23 mouse cellular contexts compared by ENCODE assay signal in genomic region chr19:8763276-8763675, GRCm38 (mm10). TPM values are rescaled to one million over a fixed set of nuclear protein-coding genes. Genes with fewer than 3 reads are reported as not detected.
"Had no signal": no experiment of that assay in that cellular context is flagged by ENCODE, and none has a peak within 500 bp of the region (broad histone marks: within the 10 kb centered on the region; RNA-seq: fewer than 3 reads in every experiment).

No protein-coding gene starts in this region.

- H3K9me3 ChIP-seq: neural tube, embryonic 13.5 days; neural tube, embryonic 15.5 days; stomach, embryonic 15.5 days had no signal

- H3K9ac ChIP-seq: liver, embryonic 14.5 days; lung, embryonic 14.5 days; midbrain, embryonic 12.5 days; neural tube, embryonic 13.5 days; neural tube, embryonic 15.5 days; stomach, embryonic 15.5 days had no signal

- H3K4me3 ChIP-seq: midbrain, embryonic 10.5 days; midbrain, embryonic 12.5 days; neural tube, embryonic 13.5 days; neural tube, embryonic 15.5 days; stomach, embryonic 15.5 days had no signal

- DNase-seq: lung, adult 18-20 months; lung, embryonic 14.5 days; lung, postnatal 10 days; lung, postnatal 4 days; midbrain, embryonic 14.5 days; retina, postnatal 1 day; right cerebral cortex, adult 18-20 months; right cerebral cortex, postnatal 25 days; right cerebral cortex, postnatal 4 days; spleen, adult 18-20 months; thymus, adult 2 months; thymus, postnatal 25 days; thymus, postnatal 4 days had no signal

- H3K4me2 ChIP-seq: lung, embryonic 14.5 days; midbrain, embryonic 12.5 days; neural tube, embryonic 13.5 days; neural tube, embryonic 15.5 days; stomach, embryonic 15.5 days had no signal

- H3K27me3 ChIP-seq: midbrain, embryonic 12.5 days; neural tube, embryonic 13.5 days; neural tube, embryonic 15.5 days; stomach, embryonic 15.5 days had no signal

- H3K27ac ChIP-seq: liver, embryonic 14.5 days; midbrain, embryonic 10.5 days; midbrain, embryonic 12.5 days; neural tube, embryonic 13.5 days; neural tube, embryonic 15.5 days; stomach, embryonic 15.5 days; stomach, postnatal 0 days had no signal

RNA-seq across cellular contexts. Expression of gene 1700092M07Rik, which starts 22.8 kb away (rescaled TPM):
- total RNA-seq: midbrain, postnatal 0 days; monocyte, adult 5-6 weeks had no signal
- polyA plus RNA-seq: small intestine, adult 2 months; thymus, adult 2 months had no signal
